Mouse (Mus musculus) embryonic facial prominence, embryonic 10.5 days (tissue): Measurements from ENCODE around the gene Ccdc57. TPM values are rescaled to one million over a fixed set of nuclear protein-coding genes. Genes with fewer than 3 reads are reported as not detected.

ENCODE experiments used
- DNase-seq: peaks from one replicate; pipeline ENCODE4 v3.0.0-alpha.2; 2017; ENCODE audit warnings: low spot score
- H3K27ac ChIP-seq: fragments of 300-500 bp; sonication (generic); replicated peaks from 2 replicates; pipeline ENCODE4 v1.5.1; 2016; ENCODE audit warnings: mild to moderate bottlenecking
- H3K27me3 ChIP-seq: fragments of 300-500 bp; sonication (generic); replicated peaks from 2 replicates; pipeline ENCODE4 v1.6.1; 2016; ENCODE audit warnings: low read depth, mild to moderate bottlenecking; ENCODE audit not compliant: poor library complexity, severe bottlenecking
- H3K36me3 ChIP-seq: fragments of 300-500 bp; sonication (generic); replicated peaks from 2 replicates; pipeline ENCODE4 v1.6.1; 2016; ENCODE audit warnings: mild to moderate bottlenecking, moderate library complexity
- H3K4me1 ChIP-seq: fragments of 300-500 bp; sonication (generic); 2 replicates; pipeline ENCODE4 v1.6.1; 2016
- H3K4me3 ChIP-seq: fragments of 300-500 bp; sonication (generic); 2 replicates; pipeline ENCODE4 v1.5.1; 2016; ENCODE audit warnings: mild to moderate bottlenecking, moderate library complexity
- H3K9me3 ChIP-seq: fragments of 300-500 bp; sonication (generic); 2 replicates; pipeline ENCODE4 v1.6.1; 2016; ENCODE audit warnings: mild to moderate bottlenecking
- WGBS: fragments of 180-500 bp; shearing (Covaris S2); methylation state at CpG from one replicate; pipeline ENCODE4 v1.1.7; 2016; 5-methylcytosine and 5-hydroxymethylcytosine counted together
- polyA plus RNA-seq: library from polyadenylated mRNA; unstranded; fragments of >200 nt; fragmentation: Nextera tagmentation; extraction: Ambion mirVana; gene quantifications from 2 replicates; pipeline ENCODE4 v1.2.1, GENCODE M21; 2016

The Ccdc57 gene
- polyA plus RNA-seq, 1 experiment from 2014 or later: 6.8 TPM

GRCm38 (mm10) chr11:120820546-120820945 is 112.1 kb downstream of the Ccdc57 start:
- Histone ChIP-seq H3K27me3 (no peaks in the 10 kb centered on the region), H3K27ac (no peak overlapping the region), H3K4me1 (peaks cover 49% of the 10 kb centered on the region), H3K36me3 (peaks cover 74% of the 10 kb centered on the region), H3K9me3 (no peaks in the 10 kb centered on the region), H3K4me3 (peak overlapping the region; percentile 91)
- peak; percentile 7 for DNase-seq
- WGBS: 96% methylated on average over 14 of the region's 14 CpGs

- 94% methylated on average over 6 of the region's 6 CpGs for WGBS
- H3K36me3 ChIP-seq: peaks cover 84% of the 10 kb centered on the region
- H3K4me3 ChIP-seq: peak overlapping the region; percentile 2; the same call in 1 of the 2 replicates
- peaks cover 39% of the 10 kb centered on the region for H3K4me1 ChIP-seq
- no peak for DNase-seq
- H3K27ac ChIP-seq: no peak overlapping the region
- H3K27me3 ChIP-seq: no peaks in the 10 kb centered on the region
- no peaks in the 10 kb centered on the region for H3K9me3 ChIP-seq
These were observed 113.1 kb downstream of the Ccdc57 start for GRCm38 (mm10) chr11:120819556-120819955.

- H3K4me1 ChIP-seq: peaks cover 34% of the 10 kb centered on the region
- no peak for DNase-seq
- no peaks in the 10 kb centered on the region for H3K27me3 ChIP-seq
- no peaks in the 10 kb centered on the region for H3K9me3 ChIP-seq
- H3K27ac ChIP-seq: no peak overlapping the region
- H3K4me3 ChIP-seq: no peak overlapping the region
- 96% methylated on average over 13 of the region's 13 CpGs for WGBS
- H3K36me3 ChIP-seq: peaks cover 97% of the 10 kb centered on the region
These were observed 114.4 kb downstream of the Ccdc57 start for GRCm38 (mm10) chr11:120818251-120818650.

GRCm38 (mm10) chr11:120817358-120817757 is 115.3 kb downstream of the Ccdc57 start:
- Histone ChIP-seq H3K36me3 (peaks cover 100% of the 10 kb centered on the region), H3K4me3 (no peak overlapping the region), H3K9me3 (no peaks in the 10 kb centered on the region), H3K27ac (no peak overlapping the region), H3K27me3 (no peaks in the 10 kb centered on the region), H3K4me1 (peaks cover 25% of the 10 kb centered on the region)
- DNase-seq: no peak
- 95% methylated on average over 6 of the region's 6 CpGs for WGBS

- Histone ChIP-seq H3K27ac (no peak overlapping the region), H3K4me3 (no peak overlapping the region), H3K9me3 (no peaks in the 10 kb centered on the region), H3K36me3 (peaks cover 100% of the 10 kb centered on the region), H3K4me1 (no peaks in the 10 kb centered on the region), H3K27me3 (no peaks in the 10 kb centered on the region)
- DNase-seq: no peak
- 95% methylated on average over 16 of the region's 16 CpGs for WGBS
These were observed 120.6 kb downstream of the Ccdc57 start for GRCm38 (mm10) chr11:120812068-120812467.

- no peak overlapping the region for H3K27ac ChIP-seq
- no peaks in the 10 kb centered on the region for H3K4me1 ChIP-seq
- 93% methylated on average over 12 of the region's 12 CpGs for WGBS
- H3K9me3 ChIP-seq: no peaks in the 10 kb centered on the region
- no peak for DNase-seq
- peaks cover 84% of the 10 kb centered on the region for H3K36me3 ChIP-seq
- no peaks in the 10 kb centered on the region for H3K27me3 ChIP-seq
- H3K4me3 ChIP-seq: no peak overlapping the region
These were observed 124.7 kb downstream of the Ccdc57 start for GRCm38 (mm10) chr11:120808010-120808409.

- H3K27ac ChIP-seq: no peak overlapping the region
- no peaks in the 10 kb centered on the region for H3K9me3 ChIP-seq
- H3K27me3 ChIP-seq: no peaks in the 10 kb centered on the region
- no peak for DNase-seq
- peaks cover 60% of the 10 kb centered on the region for H3K36me3 ChIP-seq
- peaks cover 3% of the 10 kb centered on the region for H3K4me1 ChIP-seq
- WGBS: 90% methylated on average over 7 of the region's 7 CpGs
- no peak overlapping the region for H3K4me3 ChIP-seq
These were observed 127.0 kb downstream of the Ccdc57 start for GRCm38 (mm10) chr11:120805375-120806298.

GRCm38 (mm10) chr11:120804769-120805168 is 127.9 kb downstream of the Ccdc57 start:
- Histone ChIP-seq H3K4me1 (peaks cover 12% of the 10 kb centered on the region), H3K36me3 (peaks cover 52% of the 10 kb centered on the region), H3K9me3 (no peaks in the 10 kb centered on the region), H3K27me3 (no peaks in the 10 kb centered on the region), H3K4me3 (no peak overlapping the region), H3K27ac (no peak overlapping the region)
- 81% methylated on average over 4 of the region's 4 CpGs for WGBS
- no peak for DNase-seq

GRCm38 (mm10) chr11:120804274-120804673 is 128.4 kb downstream of the Ccdc57 start:
- Histone ChIP-seq H3K9me3 (no peaks in the 10 kb centered on the region), H3K4me1 (peaks cover 13% of the 10 kb centered on the region), H3K27ac (no peak overlapping the region), H3K4me3 (no peak overlapping the region), H3K27me3 (no peaks in the 10 kb centered on the region), H3K36me3 (peaks cover 47% of the 10 kb centered on the region)
- WGBS: 79% methylated on average over 7 of the region's 7 CpGs
- no peak for DNase-seq

GRCm38 (mm10) chr11:120800061-120800904 is 132.4 kb downstream of the Ccdc57 start:
- no peaks in the 10 kb centered on the region for H3K9me3 ChIP-seq
- WGBS: 13% methylated on average over 10 of the region's 10 CpGs
- H3K36me3 ChIP-seq: peaks cover 7% of the 10 kb centered on the region
- H3K27me3 ChIP-seq: no peaks in the 10 kb centered on the region
- H3K4me3 ChIP-seq: peak overlapping the region; percentile 13
- H3K27ac ChIP-seq: peak overlapping the region; percentile 79
- H3K4me1 ChIP-seq: peaks cover 24% of the 10 kb centered on the region
- peak; percentile 90 for DNase-seq

GRCm38 (mm10) chr11:120799316-120799890 is 133.3 kb downstream of the Ccdc57 start:
- DNase-seq: no peak
- H3K36me3 ChIP-seq: peaks cover 5% of the 10 kb centered on the region
- peak overlapping the region; percentile 13; the same call in 1 of the 2 replicates for H3K4me3 ChIP-seq
- 77% methylated on average over 6 of the region's 6 CpGs for WGBS
- peaks cover 32% of the 10 kb centered on the region for H3K4me1 ChIP-seq
- no peaks in the 10 kb centered on the region for H3K27me3 ChIP-seq
- H3K9me3 ChIP-seq: no peaks in the 10 kb centered on the region
- peak overlapping the region; percentile 79 for H3K27ac ChIP-seq

GRCm38 (mm10) chr11:120798244-120798643 is 134.4 kb downstream of the Ccdc57 start:
- no peak for DNase-seq
- WGBS: 86% methylated on average over 3 of the region's 3 CpGs
- no peaks in the 10 kb centered on the region for H3K9me3 ChIP-seq
- H3K27me3 ChIP-seq: no peaks in the 10 kb centered on the region
- peaks cover 17% of the 10 kb centered on the region for H3K36me3 ChIP-seq
- H3K4me1 ChIP-seq: peaks cover 32% of the 10 kb centered on the region
- H3K27ac ChIP-seq: no peak overlapping the region
- no peak overlapping the region for H3K4me3 ChIP-seq
